Mouse (Mus musculus): ENCODE measurements around the gene Mfsd12. TPM values are rescaled to one million over a fixed set of nuclear protein-coding genes. Genes with fewer than 3 reads are reported as not detected.
A peak's percentile ranks its signal among the peaks of the same experiment; 100 is the strongest.

Gene Mfsd12
- polyA plus RNA-seq (2016; fragmentation: Nextera tagmentation; extraction: Ambion mirVana) = 7.6 and 8.8 TPM in 2 replicates

GRCm38 (mm10) chr10:81356991-81357844, at the start of gene Mfsd12:
Mfsd12 (plus strand) TSS chr10:81357491.
- Histone ChIP-seq H3K36me3 (peaks cover 13% of the 10 kb centered on the region), H3K27ac (peak within 1 kb of the TSS; percentile 84), H3K4me3 (peak within 1 kb of the TSS; percentile 82), H3K4me1 (peaks cover 70% of the 10 kb centered on the region), H3K9me3 (replicated peaks) (no peaks in the 10 kb centered on the region), H3K27me3 (ENCODE audit: low read depth, poor library complexity, severe bottlenecking) (peaks cover 33% of the 10 kb centered on the region)
- peak; percentile 90 for DNase-seq (ENCODE audit: low spot score)
- 2% methylated on average over 79 of the region's 79 CpGs for WGBS

DNA sequence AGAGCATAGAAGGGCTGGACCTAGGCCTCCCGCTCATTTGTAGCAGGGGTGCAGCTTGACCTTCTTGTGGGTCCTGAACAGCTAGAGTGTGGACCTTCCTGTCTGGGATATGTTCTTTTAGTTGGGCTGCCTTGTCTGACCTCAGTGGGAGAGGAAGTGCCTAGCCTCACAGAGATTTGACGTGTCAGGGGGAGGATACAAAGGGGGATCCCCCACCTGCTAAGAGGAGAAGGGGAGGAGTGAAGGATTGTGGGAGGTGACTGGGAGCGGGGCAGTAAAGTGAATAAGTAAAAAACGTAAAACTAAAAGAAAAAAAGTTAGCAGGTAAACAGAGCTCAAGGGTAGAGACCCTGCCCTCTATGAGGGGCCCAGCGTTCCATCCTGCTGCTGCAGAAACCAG, 47.7 kb upstream of the Mfsd12 start:
- H3K9me3 ChIP-seq (replicated peaks) = no peaks in the 10 kb centered on the region
- peaks cover 100% of the 10 kb centered on the region for H3K36me3 ChIP-seq
- no peak for DNase-seq (ENCODE audit: low spot score)
- peaks cover 6% of the 10 kb centered on the region for H3K4me1 ChIP-seq
- WGBS = 85% methylated on average over 5 of the region's 5 CpGs
- H3K4me3 ChIP-seq = no peak overlapping the region
- H3K27ac ChIP-seq = no peak overlapping the region
- H3K27me3 ChIP-seq (ENCODE audit: low read depth, poor library complexity, severe bottlenecking) = no peaks in the 10 kb centered on the region

GRCm38 (mm10) chr10:81313581-81313980, 43.7 kb upstream of the Mfsd12 start:
- Histone ChIP-seq H3K4me3 (no peak overlapping the region), H3K4me1 (peaks cover 30% of the 10 kb centered on the region), H3K36me3 (peaks cover 99% of the 10 kb centered on the region), H3K27ac (no peak overlapping the region), H3K27me3 (ENCODE audit: low read depth, poor library complexity, severe bottlenecking) (no peaks in the 10 kb centered on the region), H3K9me3 (replicated peaks) (no peaks in the 10 kb centered on the region)
- DNase-seq (ENCODE audit: low spot score) = no peak
- 96% methylated on average over 13 of the region's 13 CpGs for WGBS

GRCm38 (mm10) chr10:81314201-81314600, 43.1 kb upstream of the Mfsd12 start:
- H3K9me3 ChIP-seq (replicated peaks) = no peaks in the 10 kb centered on the region
- no peaks in the 10 kb centered on the region for H3K27me3 ChIP-seq (ENCODE audit: low read depth, poor library complexity, severe bottlenecking)
- H3K27ac ChIP-seq = no peak overlapping the region
- H3K36me3 ChIP-seq = peaks cover 97% of the 10 kb centered on the region
- no peak overlapping the region for H3K4me3 ChIP-seq
- DNase-seq (ENCODE audit: low spot score) = no peak
- WGBS = 83% methylated on average over 7 of the region's 7 CpGs
- peaks cover 36% of the 10 kb centered on the region for H3K4me1 ChIP-seq

- H3K27ac ChIP-seq = 0 out of 2 replicates have a peak overlapping the region, but pooled peaks have one; percentile 70
- no peaks in the 10 kb centered on the region for H3K27me3 ChIP-seq (ENCODE audit: low read depth, poor library complexity, severe bottlenecking)
- 96% methylated on average over 16 of the region's 16 CpGs for WGBS
- DNase-seq (ENCODE audit: low spot score) = no peak
- H3K36me3 ChIP-seq = peaks cover 84% of the 10 kb centered on the region
- peaks cover 44% of the 10 kb centered on the region for H3K4me1 ChIP-seq
- no peaks in the 10 kb centered on the region for H3K9me3 ChIP-seq (replicated peaks)
- H3K4me3 ChIP-seq = no peak overlapping the region
Observed at GRCm38 (mm10) chr10:81315587-81315986, 41.7 kb upstream of the Mfsd12 start.

DNA sequence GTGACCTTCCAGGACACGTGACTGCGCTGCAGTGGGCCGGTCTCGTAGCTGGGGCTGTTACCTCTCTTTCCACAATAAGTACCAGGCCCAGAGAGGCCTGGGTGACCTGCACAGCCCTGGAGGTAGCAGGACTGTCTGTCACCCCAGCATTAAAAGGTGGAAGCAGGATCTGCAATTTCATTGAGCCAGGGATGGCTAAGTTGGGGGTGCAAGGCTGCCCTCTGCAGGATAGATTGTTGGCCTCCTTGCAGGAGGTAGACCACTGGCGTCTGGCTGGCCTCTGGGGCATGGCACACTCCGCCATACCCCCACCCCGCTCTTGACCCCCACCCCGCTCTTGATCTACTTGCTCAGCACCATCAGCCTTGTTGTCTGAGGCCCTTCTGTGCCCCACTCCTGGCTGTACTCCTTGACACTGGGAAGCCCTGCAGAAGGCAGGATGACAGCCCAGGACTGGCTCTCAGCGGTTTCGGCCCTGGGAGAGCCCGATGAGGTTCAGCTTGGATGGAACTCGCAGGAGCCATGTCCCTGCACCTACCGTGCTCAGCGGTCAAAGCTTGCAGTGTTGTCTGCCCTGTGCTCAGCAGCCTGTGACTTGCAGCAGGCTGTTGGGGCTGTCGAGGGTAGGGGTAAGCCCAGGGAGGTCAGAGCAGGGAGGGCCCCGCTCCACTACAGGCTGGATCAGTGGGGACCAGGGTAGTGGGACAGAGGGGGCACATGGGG, 40.8 kb upstream of the Mfsd12 start:
- Histone ChIP-seq H3K4me3 (peak overlapping the region; percentile 33), H3K9me3 (replicated peaks) (no peaks in the 10 kb centered on the region), H3K4me1 (peaks cover 45% of the 10 kb centered on the region), H3K27me3 (ENCODE audit: low read depth, poor library complexity, severe bottlenecking) (no peaks in the 10 kb centered on the region), H3K27ac (peak overlapping the region; percentile 70; the same call in 1 of the 2 replicates), H3K36me3 (peaks cover 74% of the 10 kb centered on the region)
- 52% methylated on average over 16 of the region's 16 CpGs for WGBS
- no peak for DNase-seq (ENCODE audit: low spot score)

DNA sequence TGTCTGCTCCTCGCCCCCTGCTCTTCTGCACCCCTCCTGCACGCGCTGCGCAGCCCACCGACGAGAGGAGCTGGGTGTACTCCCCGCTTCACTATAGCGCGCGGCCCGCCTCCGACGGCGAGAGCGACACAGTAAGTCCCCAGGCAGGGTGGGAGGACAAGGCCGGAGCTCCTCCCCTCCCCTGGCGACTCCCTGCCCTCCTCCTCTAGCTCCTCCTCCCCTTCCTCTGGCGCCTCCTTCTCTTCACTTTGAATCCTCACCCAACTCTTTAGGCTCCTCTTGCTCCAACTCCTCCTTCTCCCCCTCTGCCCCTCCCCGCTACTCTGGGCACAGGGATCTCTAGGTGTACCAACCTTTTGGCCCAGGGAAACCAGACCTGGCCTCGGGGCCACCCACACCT, 40.0 kb upstream of the Mfsd12 start:
- H3K4me1 ChIP-seq = peaks cover 52% of the 10 kb centered on the region

DNA sequence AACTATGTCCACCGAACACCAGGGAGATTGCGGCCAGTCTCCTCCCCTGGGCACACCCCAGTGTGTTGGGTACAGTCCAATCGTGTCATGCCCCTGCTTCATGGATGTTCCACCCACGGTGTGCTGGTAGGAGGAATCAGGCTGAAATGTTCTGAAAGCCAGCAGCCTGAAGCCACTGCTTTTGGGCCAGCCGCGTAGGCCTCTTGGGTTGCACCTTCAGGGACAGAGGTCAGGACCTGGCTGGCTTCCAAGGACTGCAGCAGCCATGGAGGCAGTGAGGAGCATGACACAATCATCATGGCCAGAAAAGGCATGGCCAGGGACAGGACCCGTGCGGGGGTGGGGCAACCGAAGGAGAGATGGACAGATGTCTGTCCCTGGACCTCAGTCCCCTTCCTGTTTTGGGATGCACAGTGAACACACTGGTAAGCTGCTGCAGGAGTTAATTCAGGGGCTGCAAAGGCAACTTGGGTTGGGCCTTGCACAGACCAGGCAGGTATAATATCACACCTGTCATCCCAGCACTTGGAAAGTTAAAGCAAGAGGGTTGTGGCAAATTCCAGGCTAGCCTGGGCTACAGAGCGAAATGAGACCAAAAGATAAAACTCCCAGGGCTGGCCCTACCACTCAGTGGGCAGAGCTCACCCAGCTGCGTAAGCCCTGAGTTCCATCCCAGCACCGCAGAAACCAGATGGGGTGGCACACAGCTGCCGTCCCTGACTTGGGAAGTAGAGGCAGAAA, 38.5 kb upstream of the Mfsd12 start:
- Histone ChIP-seq H3K9me3 (replicated peaks) (no peaks in the 10 kb centered on the region), H3K27ac (peak overlapping the region; percentile 95), H3K4me3 (peak overlapping the region; percentile 95), H3K27me3 (ENCODE audit: low read depth, poor library complexity, severe bottlenecking) (no peaks in the 10 kb centered on the region), H3K36me3 (peaks cover 68% of the 10 kb centered on the region), H3K4me1 (peaks cover 60% of the 10 kb centered on the region)
- no peak for DNase-seq (ENCODE audit: low spot score)
- WGBS = 95% methylated on average over 13 of the region's 13 CpGs

More for the DNA sequence above, 40.0 kb upstream of the Mfsd12 start:
- 9% methylated on average over 20 of the region's 20 CpGs for WGBS
- H3K4me3 ChIP-seq = peak overlapping the region; percentile 33
- no peaks in the 10 kb centered on the region for H3K27me3 ChIP-seq (ENCODE audit: low read depth, poor library complexity, severe bottlenecking)
- DNase-seq (ENCODE audit: low spot score) = no peak
- no peaks in the 10 kb centered on the region for H3K9me3 ChIP-seq (replicated peaks)
- peak overlapping the region; percentile 70; the same call in 1 of the 2 replicates for H3K27ac ChIP-seq
- H3K36me3 ChIP-seq = peaks cover 68% of the 10 kb centered on the region

DNA sequence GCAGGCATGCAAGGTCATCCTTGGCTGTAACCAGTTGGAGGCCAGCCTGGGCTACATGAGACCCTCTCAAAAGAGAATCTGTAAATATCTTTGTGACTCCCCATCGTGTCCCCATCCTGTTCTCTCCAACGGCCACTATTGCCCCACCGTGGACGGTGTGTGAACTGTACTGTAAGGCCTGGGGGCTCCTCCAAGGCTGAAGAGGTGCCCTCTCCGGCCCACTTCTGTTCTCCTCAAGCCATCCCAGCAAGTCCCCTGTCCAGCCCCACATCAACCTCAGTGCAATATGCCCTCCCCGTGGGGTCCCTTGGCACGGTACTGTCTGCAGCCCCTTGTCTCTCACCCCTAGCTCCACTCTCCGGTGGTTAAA, 38.0 kb upstream of the Mfsd12 start:
- H3K36me3 ChIP-seq = peaks cover 68% of the 10 kb centered on the region
- peak overlapping the region; percentile 95 for H3K4me3 ChIP-seq
- H3K9me3 ChIP-seq (replicated peaks) = no peaks in the 10 kb centered on the region
- no peak for DNase-seq (ENCODE audit: low spot score)
- H3K4me1 ChIP-seq = peaks cover 60% of the 10 kb centered on the region
- no peaks in the 10 kb centered on the region for H3K27me3 ChIP-seq (ENCODE audit: low read depth, poor library complexity, severe bottlenecking)
- 40% methylated on average over 8 of the region's 8 CpGs for WGBS
- H3K27ac ChIP-seq = peak overlapping the region; percentile 95

GRCm38 (mm10) chr10:81319741-81320549, 37.3 kb upstream of the Mfsd12 start:
- H3K27ac ChIP-seq = peak overlapping the region; percentile 95
- H3K27me3 ChIP-seq (ENCODE audit: low read depth, poor library complexity, severe bottlenecking) = no peaks in the 10 kb centered on the region
- 1% methylated on average over 38 of the region's 38 CpGs for WGBS
- peaks cover 60% of the 10 kb centered on the region for H3K4me1 ChIP-seq
- peak overlapping the region; percentile 95 for H3K4me3 ChIP-seq
- DNase-seq (ENCODE audit: low spot score) = peak; percentile 96
- no peaks in the 10 kb centered on the region for H3K9me3 ChIP-seq (replicated peaks)
- H3K36me3 ChIP-seq = peaks cover 68% of the 10 kb centered on the region

- Histone ChIP-seq H3K36me3 (peaks cover 68% of the 10 kb centered on the region), H3K27me3 (ENCODE audit: low read depth, poor library complexity, severe bottlenecking) (no peaks in the 10 kb centered on the region), H3K4me3 (peak within 1 kb of the TSS; percentile 95), H3K4me1 (peaks cover 57% of the 10 kb centered on the region), H3K27ac (peak within 1 kb of the TSS; percentile 95), H3K9me3 (replicated peaks) (no peaks in the 10 kb centered on the region)
- under 1% methylated on average over 68 of the region's 68 CpGs for WGBS
- peak; percentile 97 for DNase-seq (ENCODE audit: low spot score)
Observed at GRCm38 (mm10) chr10:81320550-81321347, 36.5 kb upstream of the Mfsd12 start, which contains the start of gene Cactin. Cactin (plus strand) TSS chr10:81321103.
